Mouse (Mus musculus): ENCODE data around the gene Sdcbp2.
"Not testable (repeated sequence)": the region's sequence is repeated elsewhere in the genome, so short reads cannot be mapped to it uniquely, and the experiment has no call there.

The Sdcbp2 gene

DNA sequence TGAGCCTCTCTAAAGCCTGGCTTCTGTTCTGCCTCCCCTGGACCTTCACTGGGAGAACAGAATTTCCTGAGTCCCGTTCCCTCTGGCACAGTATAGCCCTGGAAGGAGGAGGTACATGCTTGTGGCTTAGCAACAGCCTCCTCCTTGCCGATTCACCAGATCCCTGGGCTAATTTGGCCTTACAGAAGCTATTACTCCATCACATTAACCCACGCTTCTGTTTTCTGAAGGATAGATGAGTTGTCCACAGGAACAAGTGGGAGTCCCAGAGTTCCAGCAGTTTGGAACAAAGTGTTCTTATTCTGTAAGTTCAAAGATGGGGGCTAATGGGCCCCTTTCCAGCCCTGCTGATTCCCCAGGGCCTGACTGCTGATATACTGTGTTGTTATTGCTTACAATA lies 1.2 kb downstream of the Sdcbp2 start:
- no peak for DNase-seq

DNA sequence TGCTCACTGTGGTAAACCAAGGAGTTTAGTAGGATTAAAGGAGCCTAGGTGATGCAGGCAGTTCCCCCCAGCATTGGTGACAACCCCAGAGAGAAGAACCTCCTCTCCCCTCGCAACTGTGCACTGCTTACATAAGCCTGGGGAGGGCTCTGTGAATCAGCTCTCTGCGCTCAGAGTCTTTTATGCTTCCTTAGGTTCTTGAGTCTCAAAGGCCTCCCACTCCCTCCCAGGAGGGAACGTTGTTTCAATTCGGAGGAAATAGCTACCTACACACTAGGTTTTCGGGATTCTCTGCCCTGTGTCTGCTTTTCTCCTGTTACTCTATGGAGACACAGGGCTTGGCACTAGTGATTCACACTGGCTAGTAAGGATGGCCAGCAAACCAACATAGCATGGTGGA lies 2.2 kb downstream of the Sdcbp2 start:
- no peak for DNase-seq

DNA sequence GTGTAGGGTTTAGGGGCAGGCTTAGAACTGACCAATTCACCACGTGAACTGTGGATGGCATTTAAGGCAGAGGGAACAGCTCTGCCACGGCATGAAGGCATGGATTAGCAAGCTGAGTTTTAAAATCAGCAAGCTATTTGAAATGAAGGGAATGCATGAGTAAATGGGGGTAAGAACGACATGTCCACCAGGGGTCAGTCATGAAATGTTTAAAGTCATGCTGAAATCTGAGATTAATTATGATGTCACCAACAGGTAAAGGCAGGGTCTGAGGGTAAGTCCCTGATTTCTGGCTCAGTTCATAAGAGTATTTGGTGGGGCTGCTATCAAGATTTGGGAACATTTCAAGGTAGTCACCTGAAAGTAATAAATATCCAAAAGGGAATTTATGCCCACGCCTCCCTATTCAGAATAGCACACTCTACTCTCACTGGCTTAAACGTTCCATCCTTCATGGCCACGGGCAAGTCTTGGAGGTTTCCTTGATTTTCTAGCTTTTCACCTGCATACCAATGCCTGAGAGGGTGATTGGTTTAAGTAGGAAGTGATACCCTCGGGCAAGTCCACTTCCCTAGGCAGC lies 2.8 kb downstream of the Sdcbp2 start:
- DNase-seq, result peak; percentile 44 to 56

DNA sequence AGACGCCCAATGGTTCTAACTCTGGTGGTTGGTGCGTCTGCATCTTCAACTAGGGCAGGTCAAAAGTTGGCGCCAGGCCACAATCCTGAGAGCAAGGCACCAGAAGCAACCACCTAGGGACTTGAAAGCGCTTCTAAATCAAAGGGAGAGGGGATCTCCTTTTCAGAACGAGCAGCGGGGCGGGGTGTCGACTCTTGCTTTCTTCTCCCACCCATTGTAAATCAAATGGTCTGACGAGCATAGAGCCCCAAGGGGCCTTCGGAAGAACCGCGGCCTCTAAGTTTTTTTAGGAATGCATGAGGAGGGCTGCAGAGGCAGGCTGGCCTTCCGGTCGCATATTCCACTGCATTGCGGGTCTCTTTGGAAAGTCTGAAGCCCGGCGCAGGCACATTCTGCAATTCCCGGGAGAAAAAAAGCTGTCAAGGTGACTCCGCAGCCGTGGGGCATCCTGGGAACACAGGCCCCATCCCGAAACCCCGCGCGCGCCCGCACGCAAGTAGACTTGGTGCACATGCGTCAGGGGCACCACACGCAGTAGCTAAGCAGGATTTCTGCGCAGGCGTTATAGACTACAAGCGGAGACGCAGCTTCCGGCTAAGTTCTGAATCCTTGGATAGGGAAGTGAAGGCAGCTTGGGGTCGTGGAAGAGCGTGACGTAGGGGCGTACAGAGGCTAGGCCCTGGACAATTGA lies 3.4 kb downstream of the Sdcbp2 start:
- DNase-seq, result peak; percentile 84 to 90

DNA sequence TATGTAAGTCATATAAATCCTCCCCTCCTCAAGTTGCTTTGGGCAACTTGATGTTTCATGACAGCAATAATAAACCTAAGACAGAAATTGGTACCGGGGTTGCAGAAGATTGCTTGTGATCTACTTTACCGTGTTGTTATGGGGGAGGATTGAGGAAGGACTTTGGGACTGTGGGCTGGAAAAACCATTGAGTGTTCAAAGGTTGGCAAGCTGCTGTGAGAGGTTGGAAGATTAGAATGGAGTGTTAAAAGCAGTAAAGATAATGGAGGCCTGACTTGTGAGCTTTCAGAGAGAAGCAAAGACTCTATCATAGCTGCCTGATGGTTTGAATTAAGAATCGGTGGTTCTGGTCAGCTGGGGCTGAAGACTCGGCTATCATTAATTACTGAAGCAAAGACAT lies 6.8 kb downstream of the Sdcbp2 start:
- DNase-seq, result no peak

DNA sequence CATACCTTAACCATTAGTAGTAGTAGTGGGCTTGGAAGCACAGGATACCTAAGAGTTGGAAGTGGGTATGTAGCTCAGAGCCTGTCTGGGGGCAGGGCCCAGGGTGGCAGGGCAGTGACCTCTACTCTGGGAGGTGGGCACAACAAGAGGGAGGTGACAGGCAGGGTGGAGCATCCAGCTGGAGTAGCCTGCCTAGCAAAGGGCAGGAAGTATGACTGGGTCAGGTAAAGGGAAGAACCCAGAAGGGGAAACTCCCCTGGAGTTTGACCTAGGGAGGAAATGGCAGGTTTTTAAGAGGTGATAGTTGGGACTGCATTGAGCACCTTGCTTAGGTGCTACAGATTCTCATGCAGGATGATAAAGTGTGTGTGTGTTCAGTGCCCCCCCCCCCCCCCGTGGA lies 8.5 kb downstream of the Sdcbp2 start:
- DNase-seq, result no peak

DNA sequence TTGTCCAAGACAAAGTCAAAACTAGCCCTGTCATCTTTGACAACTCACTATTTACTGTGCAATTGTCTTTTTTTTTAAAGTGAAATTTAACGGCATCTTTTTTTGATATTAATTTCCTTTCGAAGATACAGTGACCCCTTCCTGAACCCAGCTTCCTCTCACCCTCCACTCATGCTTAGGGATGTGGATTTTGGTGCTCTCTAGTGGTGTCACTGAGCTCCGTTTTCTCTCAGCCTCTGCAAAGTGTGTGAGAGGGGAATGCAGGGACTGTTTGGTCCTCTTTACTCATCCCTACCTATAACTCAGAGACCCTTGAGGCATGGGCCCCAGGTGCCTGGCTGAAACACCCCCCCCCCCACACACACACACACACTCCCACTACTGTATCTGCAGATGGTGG lies 13.5 kb downstream of the Sdcbp2 start:
- DNase-seq, result no peak

DNA sequence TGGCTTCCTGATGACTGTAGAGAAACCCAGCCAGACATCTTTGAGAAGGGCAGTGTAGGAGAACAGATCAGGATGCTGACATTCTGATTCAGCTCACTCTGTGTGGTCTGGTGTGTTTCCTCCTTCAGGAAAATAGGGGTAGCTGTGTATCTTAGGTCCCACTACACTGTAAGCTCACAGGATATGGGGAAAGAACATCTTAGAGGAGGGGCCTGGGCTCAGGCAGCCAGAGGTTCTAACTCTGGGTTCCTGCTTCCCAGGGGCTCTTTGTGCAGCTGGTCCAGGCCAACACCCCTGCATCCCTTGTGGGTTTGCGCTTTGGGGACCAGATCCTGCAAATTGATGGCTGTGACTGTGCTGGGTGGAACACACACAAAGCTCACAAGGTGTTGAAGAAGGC lies 14.4 kb downstream of the Sdcbp2 start:
- no peak for DNase-seq

DNA sequence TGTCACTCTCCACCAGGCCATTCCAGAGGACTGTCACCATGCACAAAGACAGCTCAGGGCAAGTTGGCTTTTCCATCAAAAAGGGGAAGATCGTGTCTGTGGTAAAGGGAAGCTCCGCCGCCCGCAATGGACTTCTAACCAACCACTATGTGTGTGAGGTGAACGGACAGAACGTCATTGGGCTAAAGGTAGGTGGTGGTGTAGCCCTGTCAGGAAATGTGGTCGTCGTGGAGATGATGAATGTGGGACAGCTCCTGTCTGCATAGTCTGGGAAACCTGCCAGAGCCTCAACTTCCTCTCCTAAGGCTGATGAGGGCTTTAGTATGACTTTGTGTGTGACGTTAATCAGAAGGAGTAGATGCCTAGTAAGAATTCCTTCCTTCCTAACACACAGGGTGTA lies 14.9 kb downstream of the Sdcbp2 start:
- DNase-seq, result peak; percentile 24 to 44

DNA sequence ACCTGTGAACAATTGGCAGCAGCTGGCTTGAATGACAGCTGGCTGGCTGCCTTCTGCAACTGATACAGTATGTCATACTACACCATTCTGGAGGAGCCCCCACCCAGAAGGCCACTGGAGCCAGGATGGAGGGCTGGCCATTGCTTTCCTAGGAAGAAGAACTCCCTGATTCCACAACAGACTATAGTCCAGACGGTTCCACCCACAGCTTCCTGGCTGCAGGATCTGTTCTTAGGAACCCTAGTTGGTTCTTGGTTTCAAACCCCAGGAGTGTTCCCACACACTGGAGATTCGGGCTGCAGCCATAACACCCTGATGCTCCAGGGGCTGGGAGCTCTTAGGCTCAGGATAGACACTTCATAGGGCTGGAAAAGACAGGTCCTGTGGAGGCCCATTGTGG lies 25.6 kb downstream of the Sdcbp2 start:
- DNase-seq, result no peak

DNA sequence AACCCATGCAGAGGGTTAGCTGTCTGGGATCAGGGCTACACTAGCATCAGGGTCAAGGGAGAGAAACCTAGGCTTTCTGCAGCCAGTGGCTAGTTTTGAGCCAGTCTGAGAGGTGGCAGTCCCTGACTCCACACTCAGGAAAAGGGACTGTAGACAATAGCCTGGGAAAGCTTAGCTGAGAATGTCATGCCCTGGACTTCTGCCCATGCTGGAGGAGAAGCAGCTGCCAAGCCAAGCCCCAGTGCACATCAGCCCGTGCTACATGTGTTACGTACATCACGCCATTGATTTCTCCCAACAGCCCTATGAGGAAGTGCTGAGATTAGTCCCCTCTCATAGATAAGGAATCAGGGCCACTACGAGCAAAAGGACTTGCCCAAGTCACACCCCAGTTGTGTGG lies 29.7 kb downstream of the Sdcbp2 start:
- DNase-seq, result peak in 1 of 2 experiments; percentile 21

DNA sequence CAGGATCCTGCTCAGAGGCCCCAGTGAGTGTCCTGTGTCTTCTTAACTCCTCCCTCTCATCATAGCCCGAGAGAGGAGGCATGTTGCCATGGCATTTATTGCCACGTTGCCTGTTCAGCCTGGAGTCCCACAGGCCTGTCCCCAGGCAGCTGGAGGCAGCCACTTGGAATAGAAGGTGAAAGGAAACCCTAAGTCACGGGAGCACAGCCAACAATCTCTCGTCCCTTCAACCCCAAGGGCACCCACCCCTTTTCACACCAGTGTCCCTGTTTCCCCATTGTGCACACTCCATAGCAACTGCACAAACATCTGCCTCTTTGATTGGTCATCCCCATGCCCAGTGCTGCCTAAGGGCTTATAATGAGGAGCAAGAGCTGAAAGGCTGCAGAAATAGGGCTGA lies 31.2 kb downstream of the Sdcbp2 start:
- DNase-seq, result no peak

DNA sequence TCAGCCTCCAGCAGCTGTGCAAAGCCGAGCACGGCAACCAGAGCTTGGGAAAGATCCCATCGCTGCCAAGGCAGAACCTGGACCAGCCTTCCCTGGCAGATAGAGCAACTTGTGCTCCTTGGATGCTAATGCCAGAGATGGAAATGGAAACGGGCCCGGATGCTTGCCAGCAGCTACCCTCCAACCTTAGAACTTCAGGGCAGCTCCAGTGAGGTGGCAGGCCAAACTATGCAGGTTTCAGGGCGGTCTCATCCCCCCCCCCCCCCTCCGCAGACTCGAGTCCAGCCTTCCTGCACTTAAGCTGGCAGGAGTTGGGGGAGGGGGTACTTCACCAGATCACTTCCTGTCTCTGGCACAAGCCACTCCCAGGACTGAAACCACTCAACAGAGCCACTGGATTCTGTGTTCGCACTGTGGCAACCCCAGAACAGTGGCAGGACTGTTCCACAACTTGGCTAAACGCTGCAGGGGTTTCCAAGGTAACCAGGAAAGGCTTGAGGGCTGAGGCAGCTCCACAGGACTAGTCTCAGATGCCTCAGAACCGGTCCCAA lies 33.1 kb downstream of the Sdcbp2 start:
- DNase-seq, result peak in 1 of 2 experiments; percentile 10

DNA sequence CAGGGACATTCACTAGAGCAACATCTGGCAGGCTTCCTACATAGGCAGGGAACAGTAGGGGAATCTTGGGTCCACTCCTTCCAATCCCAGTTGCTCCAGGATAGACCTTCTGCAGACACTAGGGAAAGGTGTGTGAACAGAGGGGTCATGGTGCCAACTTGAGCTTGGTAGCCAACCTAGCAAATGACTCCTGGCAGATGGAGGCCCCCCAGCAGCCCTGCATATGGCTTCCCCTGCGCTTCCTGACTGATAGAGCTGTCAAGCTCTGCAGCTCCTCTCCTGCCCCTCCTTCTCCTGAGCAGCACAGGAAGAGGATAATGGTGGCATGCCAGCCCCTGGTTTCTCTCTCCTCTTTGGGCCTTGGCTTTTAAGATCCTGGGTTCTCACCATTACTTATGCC lies 36.0 kb downstream of the Sdcbp2 start:
- DNase-seq, result no peak

DNA sequence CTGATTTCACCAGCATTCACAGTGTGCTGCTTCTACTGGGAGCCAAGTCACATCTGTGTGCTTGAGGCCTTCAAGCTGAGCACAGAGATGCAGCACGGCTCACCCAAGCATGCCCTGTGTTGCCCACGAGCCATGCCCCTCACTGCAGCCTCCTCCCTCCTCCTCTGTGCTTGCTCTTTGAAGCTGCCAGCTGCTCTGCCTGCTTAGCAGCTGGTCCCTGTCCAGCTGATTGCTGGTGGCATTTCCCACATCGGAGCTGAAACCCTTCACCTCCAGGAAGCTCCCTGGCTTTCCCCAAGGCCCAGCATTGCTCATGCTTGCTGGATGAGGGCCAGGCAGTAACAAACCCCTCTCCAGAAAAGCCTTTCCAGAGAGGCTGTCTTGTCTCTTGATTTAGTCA lies 37.6 kb downstream of the Sdcbp2 start:
- peak; percentile 39 to 52 for DNase-seq

DNA sequence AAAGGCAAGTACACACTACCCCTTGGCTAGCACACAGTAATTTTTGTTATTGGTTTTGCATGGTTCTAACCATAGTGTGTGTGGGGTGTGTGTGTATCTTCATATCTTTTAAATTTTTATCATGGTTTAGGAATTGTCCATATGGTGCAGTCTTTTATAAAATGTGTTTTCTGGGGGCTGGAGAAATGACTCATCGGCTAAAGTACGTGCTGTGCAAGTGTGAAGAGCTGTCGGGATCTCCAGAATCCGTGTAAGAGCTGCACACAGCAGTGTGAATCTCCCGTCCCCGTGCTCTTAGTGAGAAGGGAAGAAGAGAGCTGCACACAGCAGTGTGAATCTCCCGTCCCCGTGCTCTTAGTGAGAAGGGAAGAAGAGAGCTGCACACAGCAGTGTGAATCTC lies 43.4 kb downstream of the Sdcbp2 start:
- not testable (repeated sequence) for DNase-seq

DNA sequence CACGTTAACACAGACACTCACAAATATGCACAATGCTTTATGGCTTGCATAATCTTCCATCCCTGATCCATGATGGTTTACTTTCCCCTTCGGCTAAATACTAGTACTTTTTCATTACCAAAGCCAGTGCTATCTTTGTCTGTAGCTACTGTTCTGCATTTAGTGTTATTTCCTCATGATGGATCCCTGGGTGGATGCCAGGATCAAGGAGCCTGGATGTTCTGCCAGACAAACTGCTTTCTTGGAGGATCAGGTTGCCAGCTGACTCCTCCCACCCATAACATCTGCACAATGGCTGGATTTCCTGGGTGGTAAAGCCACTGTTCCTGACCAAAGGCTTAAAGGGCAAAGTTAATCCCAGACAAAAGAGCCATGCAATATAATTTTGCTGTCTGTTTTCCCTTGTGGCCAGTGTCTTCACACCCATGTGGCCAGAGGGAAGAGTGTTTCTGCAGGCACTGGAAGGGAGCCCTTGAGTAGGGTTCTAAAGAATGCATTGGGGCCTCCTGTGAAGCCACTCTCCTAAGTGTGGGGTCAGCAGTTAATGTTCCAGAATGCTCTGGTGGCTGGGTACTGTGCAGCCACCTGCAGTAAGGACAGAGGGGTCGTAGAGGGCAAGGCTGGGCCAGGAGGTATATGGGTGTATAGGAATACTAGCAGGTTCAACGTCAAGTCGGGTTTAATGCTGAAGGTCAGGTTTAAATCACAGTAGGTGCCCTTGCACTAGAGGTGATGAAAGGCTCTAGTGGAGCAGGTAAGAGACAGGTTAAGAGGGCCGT lies 44.3 kb downstream of the Sdcbp2 start:
- DNase-seq, result no peak

DNA sequence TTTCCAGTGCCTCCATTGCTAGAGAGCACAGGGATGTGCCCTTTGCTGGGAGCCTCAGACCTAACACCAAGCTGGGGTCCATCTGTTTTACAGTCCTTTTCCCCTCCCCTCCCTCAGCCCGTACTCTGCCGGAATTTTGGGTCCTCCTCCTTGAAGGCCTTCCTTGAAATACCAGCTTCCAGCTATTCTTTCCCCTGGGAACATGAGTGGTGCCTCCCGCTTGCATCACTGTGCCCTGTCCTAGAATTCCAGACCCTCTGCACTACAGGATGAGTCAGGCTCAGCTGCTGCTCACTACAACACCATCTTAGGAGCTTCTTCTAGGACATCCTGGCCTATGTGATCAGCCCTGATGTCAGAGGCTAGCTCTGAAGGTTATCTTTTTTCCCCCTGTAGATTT lies 51.4 kb downstream of the Sdcbp2 start:
- DNase-seq, result no peak

DNA sequence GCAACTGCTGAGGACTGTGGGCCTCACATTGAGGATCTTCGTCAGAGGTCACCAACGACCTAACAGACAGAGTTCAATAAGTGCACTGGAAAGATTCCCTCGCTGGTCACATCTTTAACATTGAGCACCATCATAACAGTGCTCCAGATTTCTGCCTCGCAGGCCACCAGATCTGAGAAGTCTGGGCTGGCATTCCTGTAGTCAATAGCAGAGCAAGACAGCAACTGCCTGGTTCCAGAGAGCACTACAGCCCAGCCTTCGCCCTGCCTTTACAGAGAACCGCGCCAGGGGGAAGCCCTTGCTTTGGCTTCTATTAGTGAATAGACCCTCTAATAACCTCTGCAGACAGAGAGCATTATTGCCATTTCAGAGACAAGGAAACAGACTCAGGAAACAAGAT lies 53.9 kb downstream of the Sdcbp2 start:
- no peak for DNase-seq

DNA sequence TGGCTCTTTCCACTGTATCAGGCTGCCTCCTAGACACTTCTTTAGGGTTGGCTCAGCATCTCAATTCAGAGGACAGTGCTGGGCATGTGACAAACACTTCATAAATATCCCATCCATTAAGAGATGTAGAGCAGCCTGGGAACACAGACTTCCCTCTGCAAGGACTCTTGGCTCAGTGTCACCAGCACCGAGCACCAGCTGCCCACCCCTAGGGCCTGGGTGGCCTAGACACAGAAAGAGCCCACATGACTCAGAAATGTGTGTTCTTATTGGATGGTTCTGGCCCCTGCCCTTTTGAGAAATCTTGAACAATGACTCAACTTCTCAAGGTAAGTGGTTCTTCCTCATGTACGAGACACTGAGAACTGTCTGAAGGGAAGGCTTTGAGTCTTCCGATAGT lies 55.6 kb downstream of the Sdcbp2 start:
- DNase-seq, result no peak

DNA sequence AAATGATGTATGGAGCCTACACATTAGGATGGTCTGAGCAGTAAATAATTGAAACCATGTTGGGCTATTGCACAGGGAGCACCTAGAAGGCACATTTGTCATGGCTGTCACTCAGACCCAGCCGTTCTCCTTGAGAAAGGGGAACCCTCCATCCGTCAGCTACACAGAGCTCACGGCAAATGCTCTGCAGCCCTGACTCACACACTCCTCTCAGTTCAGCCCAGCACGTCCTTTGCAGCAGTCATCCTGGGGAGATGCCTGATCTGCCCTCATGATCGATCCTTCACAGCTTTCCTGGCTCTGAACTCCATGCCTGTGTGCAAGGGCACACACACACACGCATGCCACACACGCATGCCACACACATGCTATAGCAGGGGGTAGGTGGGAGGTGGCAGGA lies 56.9 kb downstream of the Sdcbp2 start:
- no peak for DNase-seq

DNA sequence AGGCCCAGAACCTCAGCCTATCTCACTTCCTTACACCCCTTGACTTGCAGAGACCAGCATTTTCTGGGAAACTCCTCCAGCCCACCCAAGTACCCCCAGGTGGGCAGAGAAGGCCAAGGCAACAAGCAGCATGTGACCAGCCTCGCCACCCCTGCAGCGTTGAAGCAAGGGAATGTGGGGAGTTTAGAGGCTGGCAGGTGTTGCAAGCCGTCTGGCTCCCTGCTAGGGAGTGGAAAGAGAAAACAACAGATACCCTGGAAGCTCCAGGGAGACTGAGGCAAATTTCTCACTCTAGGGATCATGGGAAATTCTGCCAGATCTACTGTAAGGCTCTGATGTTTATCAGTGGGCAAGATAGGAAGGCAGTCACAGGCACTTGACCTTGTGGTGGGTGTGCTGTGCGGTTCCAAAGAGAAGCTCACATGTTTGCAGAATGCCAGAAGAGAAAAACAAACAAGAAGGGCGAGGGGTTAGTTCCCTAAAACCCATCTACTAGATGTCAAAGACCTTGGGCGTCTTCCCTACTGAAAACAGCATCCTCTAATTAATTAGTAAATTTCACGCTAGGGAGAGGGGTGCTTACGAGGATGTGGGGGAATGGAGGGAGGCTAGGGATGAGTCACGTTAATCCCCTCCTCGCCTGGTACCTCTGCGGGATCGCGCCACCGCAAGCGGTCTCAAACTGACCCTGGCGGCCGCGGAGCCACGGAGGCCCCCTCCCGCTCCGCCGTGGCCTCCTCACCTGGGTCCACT lies 59.2 kb downstream of the Sdcbp2 start:
- no peak for DNase-seq

DNA sequence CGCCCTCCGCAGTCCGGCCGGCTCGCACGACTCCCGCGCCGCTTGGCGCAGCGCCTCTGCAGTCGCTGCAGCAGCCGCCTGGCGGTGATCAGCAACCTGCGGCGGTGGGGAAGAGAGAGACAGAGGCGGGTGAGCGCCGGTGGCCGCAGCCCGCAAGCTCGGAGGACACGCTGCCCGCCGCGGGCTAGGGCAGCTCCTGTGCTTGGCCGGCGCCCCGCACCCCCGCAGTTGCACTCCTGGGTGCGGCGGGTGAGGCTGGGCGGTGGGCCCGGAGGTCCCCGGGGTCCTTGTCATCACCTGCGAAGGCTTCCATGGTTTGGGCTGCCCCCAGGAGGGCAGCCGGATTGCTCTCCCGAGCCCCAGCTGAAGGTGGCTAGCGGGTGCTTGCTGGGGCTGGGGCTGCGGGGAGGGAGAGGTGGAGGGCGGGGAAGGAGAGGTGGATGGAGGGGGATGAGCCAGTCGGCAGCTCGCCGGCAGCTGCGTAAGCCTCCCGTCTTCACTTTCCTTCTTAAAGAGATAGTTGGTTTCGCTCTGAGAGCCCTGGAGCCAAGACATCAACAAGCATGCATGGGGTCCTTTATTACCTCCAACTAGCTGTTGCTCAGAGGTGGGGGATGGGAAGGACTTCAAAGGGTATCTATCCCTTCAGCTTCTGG lies 59.9 kb downstream of the Sdcbp2 start, which contains the start of gene Snph:
Snph (minus strand) TSS at position 435 of the 656 bp plus-strand sequence.
- DNase-seq, result peak; percentile 69 to 78

All from kidney, postnatal 4 days (tissue).